ENCODE assay signal across 8 mouse cellular contexts in the genomic region with DNA sequence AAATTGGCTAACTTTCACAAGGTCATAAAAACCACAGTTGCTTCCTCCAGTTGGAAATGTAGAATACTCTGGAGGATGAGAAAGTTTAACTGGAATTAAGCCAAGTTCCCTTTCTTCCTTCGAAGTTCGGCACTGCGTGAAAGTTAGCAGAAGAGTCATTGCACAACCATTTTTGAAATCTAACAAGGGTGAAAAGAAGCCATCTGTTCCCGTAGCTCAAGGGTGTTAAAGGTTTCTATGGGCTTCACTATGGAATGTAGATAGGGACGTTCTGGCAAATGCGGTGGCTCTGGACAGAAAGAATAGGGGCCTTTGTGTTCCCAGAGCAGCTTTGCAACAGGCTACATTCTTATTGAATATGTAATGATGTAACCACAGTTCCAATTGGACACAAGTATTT. TPM values are rescaled to one million over a fixed set of nuclear protein-coding genes. Genes with fewer than 3 reads are reported as not detected.
DNase-seq lines count a peak whose midpoint lies in the region; ATAC-seq and TF ChIP-seq lines count a peak whose summit lies in the region.

No protein-coding gene starts in this region.

- H3K4me2 ChIP-seq in forebrain, embryonic 15.5 days (replicated peaks), result peak overlapping the region; percentile 79
- peak overlapping the region; percentile 87; the same call in 1 of the 2 replicates for H3K4me2 ChIP-seq in limb, embryonic 11.5 days (ENCODE audit: low read depth, severe bottlenecking)
- peak overlapping the region; percentile 81 for H3K4me2 ChIP-seq in neural tube, embryonic 14.5 days (ENCODE audit: low read depth, low read length)

- H3K4me3 ChIP-seq in left cerebral cortex, adult 2 months, result peak overlapping the region; percentile 52
- peak overlapping the region; percentile 68 for H3K4me3 ChIP-seq in forebrain, embryonic 15.5 days
- peak overlapping the region; percentile 76 for H3K4me3 ChIP-seq in limb, embryonic 11.5 days (ENCODE audit: low read depth, low read length)
- H3K4me3 ChIP-seq in neural tube, embryonic 14.5 days (ENCODE audit: low read depth, low read length), result peak overlapping the region; percentile 62

- ATAC-seq in forebrain, embryonic 15.5 days (replicated peaks), result peak; percentile 29
- ATAC-seq in limb, embryonic 11.5 days (ENCODE audit: insufficient number of reproducible peaks, low FRiP score, low TSS enrichment, low read depth), result no peak
- peak; percentile 24; the same call in 1 of the 2 replicates for ATAC-seq in neural tube, embryonic 14.5 days (ENCODE audit: low read depth)

- H3K4me1 ChIP-seq in forebrain, embryonic 15.5 days, result peaks cover 44% of the 10 kb centered on the region
- peaks cover 4% of the 10 kb centered on the region; the same call in 1 of the 2 replicates for H3K4me1 ChIP-seq in limb, embryonic 11.5 days (ENCODE audit: control insufficient read depth, insufficient read depth, low read length)
- H3K4me1 ChIP-seq in neural tube, embryonic 14.5 days (ENCODE audit: control insufficient read depth, insufficient read depth, low read length), result peaks cover 14% of the 10 kb centered on the region

- H3K27ac ChIP-seq in left cerebral cortex, adult 2 months, result no peak overlapping the region
- H3K27ac ChIP-seq in forebrain, embryonic 15.5 days (replicated peaks), result peak overlapping the region; percentile 97
- H3K27ac ChIP-seq in limb, embryonic 11.5 days (replicated peaks; ENCODE audit: low read depth, low read length), result no peak overlapping the region
- peak overlapping the region; percentile 90 for H3K27ac ChIP-seq in neural tube, embryonic 14.5 days (ENCODE audit: low read depth, low read length)

- H3K27me3 ChIP-seq in forebrain, embryonic 15.5 days, result no peaks in the 10 kb centered on the region
- no peaks in the 10 kb centered on the region for H3K27me3 ChIP-seq in limb, embryonic 11.5 days (ENCODE audit: control insufficient read depth, insufficient read depth, low read length)
- H3K27me3 ChIP-seq in neural tube, embryonic 14.5 days (ENCODE audit: control insufficient read depth, insufficient read depth, low read length), result no peaks in the 10 kb centered on the region

- no peaks in the 10 kb centered on the region for H3K9me3 ChIP-seq in forebrain, embryonic 15.5 days
- no peaks in the 10 kb centered on the region for H3K9me3 ChIP-seq in limb, embryonic 11.5 days (ENCODE audit: control insufficient read depth, low read length)
- H3K9me3 ChIP-seq in neural tube, embryonic 14.5 days (ENCODE audit: control insufficient read depth, low read length), result no peaks in the 10 kb centered on the region

- TF ChIP-seq CTCF in left cerebral cortex, adult 2 months (IDR thresholded peaks at IDR 0.05), result no peak

- H3K9ac ChIP-seq in forebrain, embryonic 15.5 days (replicated peaks), result peak overlapping the region; percentile 69; the same call in 1 of the 2 replicates
- no peak overlapping the region for H3K9ac ChIP-seq in limb, embryonic 11.5 days (ENCODE audit: low read length)
- peak overlapping the region; percentile 80 for H3K9ac ChIP-seq in neural tube, embryonic 14.5 days (replicated peaks; ENCODE audit: low read depth, low read length)

- intact Hi-C loops in left cerebral cortex, adult 2 months (cut with DNase I), result loop anchor here (10.0 kb wide), 1 partner anchor 281 kb away; no protein-coding TSS in a partner anchor

- DNase-seq in left cerebral cortex, adult 2 months (ENCODE audit: extremely low spot score in 1 of 2, low spot score in 2 of 2), result no peak
- no peak for DNase-seq in left cerebral cortex, adult 9 months (ENCODE audit: low spot score in 2 of 2)
- no peak for DNase-seq in limb, embryonic 11.5 days (ENCODE audit: low spot score)
- DNase-seq in urinary bladder, postnatal 14 days (ENCODE audit: low spot score), result no peak
- no peak for DNase-seq in frontal cortex, postnatal 14 days (ENCODE audit: low spot score in 2 of 2)
- no peak for DNase-seq in frontal cortex, postnatal 25 days (ENCODE audit: low spot score in 2 of 2)

- peaks cover 16% of the 10 kb centered on the region for H3K36me3 ChIP-seq in forebrain, embryonic 15.5 days
- peaks cover 7% of the 10 kb centered on the region; the same call in 1 of the 2 replicates for H3K36me3 ChIP-seq in limb, embryonic 11.5 days (ENCODE audit: control insufficient read depth, insufficient read depth, low read length)
- H3K36me3 ChIP-seq in neural tube, embryonic 14.5 days (ENCODE audit: control insufficient read depth, insufficient read depth, low read length), result peaks cover 6% of the 10 kb centered on the region; the same call in 1 of the 2 replicates

- 0% methylated on average over 6 of the region's 6 CpGs for WGBS in forebrain, embryonic 15.5 days
- WGBS in limb, embryonic 11.5 days, result 58% methylated on average over 6 of the region's 6 CpGs
- 1% methylated on average over 6 of the region's 6 CpGs for WGBS in neural tube, embryonic 14.5 days

RNA-seq across cellular contexts. Expression of gene Vim, which starts 2.2 kb away (rescaled TPM):
- 10 to 100 TPM; 54.3 to 55.5 TPM for total RNA-seq in left cerebral cortex, adult 2 months (2021)
- polyA plus RNA-seq in forebrain, embryonic 15.5 days (2015; fragmentation: Nextera tagmentation; extraction: Ambion mirVana), result 554 and 555 TPM in 2 replicates
- polyA plus RNA-seq in limb, embryonic 11.5 days (2014; fragmentation: Nextera tagmentation; extraction: Ambion mirVana), result 398 and 406 TPM in 2 replicates
- polyA plus RNA-seq in neural tube, embryonic 14.5 days (2014; fragmentation: Nextera tagmentation; extraction: Ambion mirVana), result 466 and 601 TPM in 2 replicates

RNA-seq across cellular contexts. Expression of gene Trdmt1, which starts 31.5 kb away (rescaled TPM):
- total RNA-seq in left cerebral cortex, adult 2 months (2021), result 1 to 10 TPM; 5.8 to 7.1 TPM
- polyA plus RNA-seq in forebrain, embryonic 15.5 days (2015; fragmentation: Nextera tagmentation; extraction: Ambion mirVana), result 7.5 and 8.7 TPM in 2 replicates
- polyA plus RNA-seq in limb, embryonic 11.5 days (2014; fragmentation: Nextera tagmentation; extraction: Ambion mirVana), result 9.3 TPM in 2 replicates
- 8.1 and 11.7 TPM in 2 replicates for polyA plus RNA-seq in neural tube, embryonic 14.5 days (2014; fragmentation: Nextera tagmentation; extraction: Ambion mirVana)

Comparison
In these comparisons a context has a peak if more than half of its experiments do, and no peak if none do; other contexts are left out.
1. H3K27ac ChIP-seq: peak in forebrain, embryonic 15.5 days (single experiment) and neural tube, embryonic 14.5 days (single experiment); none in left cerebral cortex, adult 2 months (single experiment) and limb, embryonic 11.5 days (single experiment).
2. Peak in every context shown above with its lines, with median percentiles within 50 percentile points of each other: H3K4me3 ChIP-seq and H3K4me2 ChIP-seq.